Mouse (Mus musculus) brain, embryonic 18.5 days (tissue): ENCODE measurements around the gene Cd1d1.

Experiments
- DNase-seq: peaks from one replicate; pipeline ENCODE4 v3.0.0-alpha.2; 2012; ENCODE audit warnings: low read depth, low spot score

Gene Cd1d1

DNA sequence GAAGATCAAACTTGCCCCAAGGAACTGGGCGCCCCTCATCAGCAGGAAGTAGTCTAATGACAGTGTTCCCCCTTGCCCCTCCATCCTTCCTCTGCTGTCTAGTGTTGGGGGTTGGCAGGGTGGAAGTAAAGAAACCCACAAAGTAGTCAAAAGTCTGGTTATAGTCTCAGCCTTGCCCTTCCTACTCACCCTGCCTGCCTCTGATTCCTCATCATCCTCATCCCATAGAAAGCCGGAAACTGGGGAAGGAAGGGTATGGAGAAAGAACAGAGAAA lies 37.9 kb downstream of the Cd1d1 start:
- DNase-seq, result no peak

DNA sequence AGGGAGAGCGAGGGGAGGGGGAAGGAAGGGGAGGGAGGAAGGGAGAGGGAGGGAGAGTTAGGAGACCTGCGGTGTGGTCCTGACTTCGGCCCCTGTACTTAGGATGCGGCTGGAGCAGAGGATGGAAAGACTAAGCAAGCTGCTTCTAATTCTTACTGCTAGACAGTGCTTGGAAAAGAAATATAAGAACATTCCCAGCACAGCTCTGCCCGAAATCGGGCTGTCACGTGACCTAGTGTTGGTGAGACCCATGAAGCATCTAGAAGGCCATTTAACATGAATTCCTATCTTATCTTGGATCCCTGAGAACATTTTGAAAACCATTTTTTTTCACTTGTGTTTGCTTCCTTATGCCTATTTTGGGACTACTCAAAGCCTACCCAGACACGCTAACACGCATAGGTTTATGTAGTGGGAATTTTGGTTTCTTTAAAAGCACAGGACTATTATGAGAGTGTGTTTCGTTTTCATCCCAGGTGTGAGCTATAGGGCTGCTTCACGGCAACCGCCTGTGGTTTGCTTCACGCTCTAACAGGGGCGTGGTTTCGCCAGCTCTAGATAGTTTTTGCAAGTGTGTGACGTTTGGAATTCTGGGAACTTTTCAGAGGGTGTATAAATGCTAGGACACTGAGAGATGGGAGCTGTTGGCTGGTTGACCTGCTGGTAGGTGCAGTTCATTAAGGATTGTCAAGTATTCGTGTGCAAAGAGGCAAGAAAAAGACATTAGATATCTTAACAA lies 38.4 kb downstream of the Cd1d1 start:
- no peak for DNase-seq

DNA sequence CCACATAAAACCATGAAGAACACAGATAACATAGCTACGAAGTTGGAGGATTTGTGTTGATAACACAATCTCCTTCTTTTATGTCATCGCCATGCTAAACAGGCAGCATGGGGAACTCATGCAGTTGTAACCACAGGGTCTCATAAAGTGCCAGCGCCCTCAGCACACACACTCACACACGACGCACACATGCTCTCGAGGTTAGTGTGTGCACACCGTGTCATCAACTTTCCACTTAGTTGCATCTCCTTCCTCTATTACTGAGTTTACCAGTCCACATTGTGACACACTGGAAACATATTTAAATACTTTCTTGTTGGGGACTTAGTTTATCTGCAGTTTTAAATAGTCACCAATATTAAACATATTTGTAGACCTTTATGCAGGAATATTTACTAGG lies 40.2 kb downstream of the Cd1d1 start:
- no peak for DNase-seq

DNA sequence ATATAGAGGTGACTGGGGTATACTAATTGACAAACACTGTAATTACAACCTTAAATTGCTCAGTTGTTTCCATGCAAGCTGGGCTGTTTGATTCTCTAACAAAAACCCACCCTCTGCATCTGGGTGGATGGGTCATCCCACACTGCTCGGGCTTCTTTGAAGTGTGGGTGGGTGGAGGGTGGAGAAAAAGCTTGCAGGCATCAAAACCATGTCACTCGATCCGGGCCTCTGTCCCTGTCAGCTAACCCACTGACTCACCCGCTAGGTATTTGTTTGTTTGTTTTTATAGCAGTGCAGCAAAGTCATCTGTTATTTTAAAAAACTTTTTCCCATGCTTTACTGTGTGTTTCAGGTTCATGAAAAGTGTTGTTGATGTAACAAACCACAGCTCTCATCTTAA lies 43.9 kb downstream of the Cd1d1 start:
- no peak for DNase-seq

DNA sequence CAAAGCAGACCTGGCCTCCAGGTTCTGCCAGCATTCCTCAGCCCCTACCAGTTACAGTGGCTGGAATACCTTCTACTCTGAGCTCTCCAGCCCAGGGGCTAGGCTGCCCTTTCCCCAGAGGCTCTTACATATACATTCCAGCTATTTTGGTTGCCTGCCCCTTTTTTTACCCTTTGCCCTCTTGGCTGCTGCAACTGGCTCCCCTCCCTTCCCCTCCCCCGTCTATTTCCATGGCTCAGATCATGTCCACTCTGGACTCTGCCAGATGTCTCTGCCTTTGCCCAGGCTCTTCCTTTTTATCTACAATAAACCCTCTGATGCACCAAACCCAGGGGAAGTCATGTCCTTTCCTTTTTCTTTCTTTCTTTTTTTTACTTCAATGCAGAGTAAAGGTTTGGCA lies 44.7 kb downstream of the Cd1d1 start:
- no peak for DNase-seq

DNA sequence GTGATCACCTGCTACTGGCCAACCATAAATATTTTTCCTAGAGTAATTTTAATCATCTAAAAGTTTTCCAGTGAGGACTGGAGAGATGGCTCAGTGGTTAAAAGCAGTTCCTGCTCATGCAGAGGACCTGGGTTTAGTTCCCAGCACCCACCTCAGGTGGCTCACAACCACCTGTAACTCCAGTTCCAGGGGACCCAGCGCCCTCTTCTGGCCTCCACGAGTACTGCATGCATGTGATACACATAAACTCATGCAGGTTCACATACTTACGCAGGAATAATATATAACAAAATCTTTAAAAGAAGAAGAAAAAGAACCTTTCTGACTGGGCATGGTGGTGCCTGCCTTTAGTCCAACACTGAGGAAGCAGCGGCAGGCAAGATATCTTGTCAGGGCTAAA lies 45.4 kb downstream of the Cd1d1 start:
- no peak for DNase-seq

DNA sequence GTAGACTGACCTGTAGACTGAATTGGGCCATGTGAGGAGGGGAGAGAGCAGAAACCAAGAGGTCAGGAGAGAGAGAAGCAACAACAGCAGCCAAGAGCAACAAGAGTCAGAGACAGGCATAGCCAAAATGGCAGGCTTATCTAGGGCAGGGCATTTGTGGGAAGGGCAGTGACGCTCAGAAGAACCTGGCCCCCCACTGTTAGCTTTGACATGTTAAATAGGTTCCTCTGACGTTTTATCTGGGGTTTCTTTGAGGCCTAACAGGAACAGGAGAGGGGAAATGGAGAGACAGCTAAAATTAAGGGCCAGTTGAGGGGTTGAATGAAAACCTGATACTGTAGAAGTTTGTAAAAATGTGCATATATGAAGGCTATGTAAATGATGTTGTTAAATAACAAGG lies 48.6 kb downstream of the Cd1d1 start:
- no peak for DNase-seq
